Mouse (Mus musculus): ENCODE data around the gene Alg12.

DNA sequence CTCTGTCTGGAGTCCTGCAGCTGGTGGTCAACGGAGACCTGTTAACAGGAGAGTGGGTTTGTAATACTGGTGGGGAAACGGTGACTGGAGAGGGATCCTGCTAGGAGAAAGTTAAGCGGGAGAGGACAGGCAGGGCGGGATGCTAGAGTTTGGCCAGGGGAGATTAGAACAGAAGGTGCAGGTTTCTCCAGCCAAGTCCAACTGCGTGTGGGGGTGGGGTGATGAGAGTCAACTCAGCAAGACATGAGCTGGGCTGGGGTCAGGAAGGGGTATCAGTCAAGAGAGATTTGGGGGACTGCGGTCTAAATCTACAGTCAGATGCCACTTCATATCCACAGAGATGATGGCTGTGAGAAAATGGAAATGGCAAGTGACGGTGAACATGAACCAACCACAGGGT lies 25.8 kb upstream of the Alg12 start:
- no peak for TF ChIP-seq CTCF (IDR thresholded peaks at IDR 0.05; ENCODE audit: control insufficient read depth, insufficient read depth, low read length)
- TF ChIP-seq POLR2A (IDR thresholded peaks at IDR 0.05; ENCODE audit: borderline replicate concordance, control insufficient read depth, low read depth, low read length), result no peak
